Mouse (Mus musculus) ovary, adult 18-20 months (tissue): ENCODE results near the gene Mlec.
"Not testable (repeated sequence)": the region's sequence is repeated elsewhere in the genome, so short reads cannot be mapped to it uniquely, and the experiment has no call there.

Experiments used
- DNase-seq: peaks from one replicate; pipeline ENCODE4 v3.0.0; 2022; ENCODE audit warnings: low spot score, mixed read lengths

Gene Mlec

DNA sequence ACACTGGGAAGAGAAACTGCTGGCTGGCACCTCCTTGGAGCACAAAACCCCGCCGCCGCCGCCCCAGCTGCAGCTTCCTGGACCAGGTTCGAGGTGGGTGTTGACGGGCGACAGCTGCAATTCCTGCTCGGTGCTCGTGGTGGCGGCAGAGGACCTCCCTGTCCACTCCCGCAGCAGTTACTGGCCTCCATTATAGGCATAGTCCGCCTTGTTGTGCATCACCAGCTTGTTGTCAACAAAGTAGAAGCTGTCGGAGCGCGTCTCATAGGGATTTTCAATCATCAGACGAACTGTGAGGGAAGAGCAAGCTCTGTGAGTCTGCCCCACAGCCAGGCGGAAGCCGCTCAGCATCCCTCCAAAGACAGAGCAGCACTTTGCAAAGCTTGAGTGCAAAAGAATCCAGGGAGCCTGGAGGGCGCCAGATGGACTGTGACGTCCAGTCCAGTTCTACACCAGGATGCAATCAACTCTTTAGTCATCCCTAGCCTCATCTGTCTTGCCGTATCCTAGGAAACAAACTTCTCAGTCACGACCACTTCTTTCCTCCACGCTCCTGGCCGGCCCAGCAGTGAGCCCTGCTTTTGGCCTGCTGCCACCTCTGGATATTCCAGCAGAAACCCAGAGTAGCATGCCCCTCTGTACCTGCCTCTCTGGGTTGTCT is 32.6 kb downstream of the Mlec start:
- DNase-seq: peak; percentile 49

DNA sequence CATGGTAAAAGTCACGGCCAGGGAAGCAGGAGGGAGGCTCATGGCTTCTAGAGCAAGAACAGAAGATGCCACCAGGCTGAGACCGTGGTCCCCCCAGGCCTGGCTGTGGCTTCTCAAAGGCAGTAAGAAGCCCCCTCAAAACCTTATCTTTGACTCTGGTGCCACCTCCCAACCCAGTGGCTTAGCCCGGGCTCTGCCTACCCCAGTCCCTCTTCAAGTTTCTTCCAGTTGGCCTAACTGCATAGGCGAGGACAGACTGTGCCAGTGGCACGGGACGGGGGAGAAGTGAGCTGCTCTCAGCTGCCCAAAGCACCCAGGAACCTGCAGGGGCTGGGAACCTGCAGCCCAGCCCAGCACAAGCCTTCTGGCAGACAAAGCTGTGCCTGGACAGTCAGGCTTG is 33.3 kb downstream of the Mlec start:
- DNase-seq: no peak

DNA sequence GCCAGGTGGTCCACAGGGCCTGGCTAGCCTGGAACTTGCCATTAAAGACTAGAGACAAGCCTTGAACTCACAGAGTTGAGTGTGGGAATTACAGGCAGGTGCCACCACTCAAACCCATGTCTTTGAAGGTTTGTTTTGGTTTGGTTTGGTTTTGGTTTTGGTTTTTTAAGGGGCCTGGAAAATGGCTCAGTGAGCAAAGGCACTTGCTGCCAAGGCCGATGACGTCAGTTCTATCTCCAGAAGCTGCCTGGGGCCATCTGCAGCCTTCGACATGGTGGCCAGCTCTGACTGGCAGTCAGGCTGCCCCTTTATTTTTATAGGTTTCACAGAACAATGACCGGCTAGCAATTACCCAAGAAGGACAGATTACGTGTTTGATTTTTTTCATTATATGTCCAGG is 37.0 kb downstream of the Mlec start:
- DNase-seq: no peak

DNA sequence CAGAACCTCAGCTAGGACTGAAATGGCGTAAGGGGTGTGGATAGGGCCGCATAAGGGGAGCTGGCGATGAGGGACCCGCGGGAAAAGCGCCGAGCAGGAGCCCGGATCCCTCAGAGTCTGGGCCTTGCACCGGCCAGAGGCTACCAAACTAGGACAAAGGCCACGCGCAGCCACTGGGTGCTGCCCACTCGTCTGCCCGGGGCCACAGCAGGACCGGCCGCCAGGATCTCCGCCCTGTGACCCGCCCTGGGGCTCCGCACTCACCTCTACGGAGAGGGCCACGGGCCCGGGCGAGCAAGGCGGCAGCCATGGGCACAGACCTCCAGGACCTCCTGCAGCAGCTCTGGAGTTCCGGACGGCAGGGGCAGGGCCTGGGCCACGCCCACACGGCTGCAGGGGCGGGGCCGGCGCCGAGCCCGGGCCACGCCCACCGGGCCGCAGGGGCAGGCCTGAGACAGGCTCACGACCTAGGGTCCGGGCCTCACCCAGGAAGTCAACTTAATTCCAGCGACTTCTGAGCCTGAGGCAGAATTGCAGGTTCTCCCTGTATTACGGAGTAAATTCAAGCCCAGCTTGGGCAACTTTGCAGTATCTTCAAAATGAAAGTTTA is 38.9 kb downstream of the Mlec start, which contains the start of gene Acads:
Gene Acads, minus strand, starts transcription at position 386 of the 610 bp plus-strand sequence.
- peak; percentile 86 for DNase-seq

DNA sequence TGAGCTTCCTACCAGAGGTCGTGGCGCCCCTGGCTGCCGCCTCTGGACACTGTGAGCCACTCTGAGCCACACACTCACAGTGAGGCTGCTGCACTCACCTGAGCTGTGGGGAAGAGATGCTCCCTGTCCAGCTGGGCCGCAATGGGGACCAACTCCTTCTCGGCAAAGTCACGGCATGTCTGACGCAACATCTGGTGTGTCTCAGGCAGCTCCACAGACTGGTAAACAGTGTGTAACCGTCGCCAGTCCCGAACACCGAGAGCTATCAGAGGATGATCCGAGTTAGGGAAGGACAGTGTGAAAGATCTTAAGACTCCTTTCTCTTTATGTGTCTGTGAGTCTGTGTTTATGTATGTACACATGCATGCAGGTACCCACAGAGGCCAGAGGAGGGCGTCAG is 40.5 kb downstream of the Mlec start:
- no peak for DNase-seq

DNA sequence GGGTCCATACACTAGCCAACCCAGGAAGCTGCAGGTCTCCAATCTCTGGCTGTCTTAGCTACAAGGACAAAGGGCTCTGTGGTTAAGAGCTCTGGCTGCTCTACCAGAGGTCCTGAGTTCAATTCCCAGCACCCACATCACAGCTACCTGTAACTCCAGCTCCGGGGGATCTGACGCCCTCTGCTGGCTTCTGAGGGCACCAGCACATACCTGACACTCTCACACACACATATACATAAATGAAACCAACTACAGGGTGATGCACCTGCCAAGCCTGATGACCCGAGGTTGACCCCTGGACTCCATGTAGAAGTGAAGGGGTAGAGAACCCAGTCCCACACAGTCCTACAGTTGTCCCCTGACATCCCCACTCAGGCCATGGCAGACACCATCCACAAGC is 41.6 kb downstream of the Mlec start:
- no peak for DNase-seq

DNA sequence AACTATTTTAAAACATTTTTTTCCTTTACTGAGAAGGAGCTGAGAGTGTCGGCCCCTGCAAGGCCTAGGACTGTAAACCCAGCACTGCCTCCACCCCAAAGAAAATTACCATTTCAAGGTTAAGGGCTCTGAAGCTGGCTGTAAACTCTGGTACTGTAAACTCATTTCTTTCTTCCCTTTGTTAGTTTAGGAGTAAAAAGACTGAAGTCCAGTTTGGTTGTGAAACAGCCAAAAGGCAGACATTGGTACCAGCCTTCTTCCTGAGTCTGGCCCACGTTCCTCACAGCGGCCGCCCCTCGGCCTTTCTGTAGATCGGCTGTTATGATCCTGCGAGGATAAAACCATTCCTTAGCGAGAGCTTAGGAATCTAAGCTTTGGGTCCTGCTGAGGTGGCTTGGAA is 43.5 kb downstream of the Mlec start:
- no peak for DNase-seq

DNA sequence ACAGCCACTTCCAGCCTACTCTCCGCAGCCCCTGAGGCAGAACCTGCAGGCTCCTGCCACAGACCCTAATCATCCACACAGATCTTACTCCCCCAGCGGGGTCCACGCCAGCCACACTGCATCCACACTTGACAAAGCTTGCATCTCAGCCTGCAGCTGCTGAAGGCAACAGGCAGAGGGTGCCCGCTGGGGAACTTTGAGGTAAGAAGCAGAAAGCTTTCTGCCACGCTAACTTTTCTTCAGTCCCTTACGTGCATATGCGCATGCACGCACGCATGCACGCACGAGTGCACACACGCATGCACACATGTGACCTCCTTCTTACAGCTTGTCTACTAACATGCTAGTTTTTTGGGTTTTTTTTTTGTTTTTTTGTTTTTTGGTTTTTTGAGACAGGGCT is 44.7 kb downstream of the Mlec start:
- DNase-seq: no peak

DNA sequence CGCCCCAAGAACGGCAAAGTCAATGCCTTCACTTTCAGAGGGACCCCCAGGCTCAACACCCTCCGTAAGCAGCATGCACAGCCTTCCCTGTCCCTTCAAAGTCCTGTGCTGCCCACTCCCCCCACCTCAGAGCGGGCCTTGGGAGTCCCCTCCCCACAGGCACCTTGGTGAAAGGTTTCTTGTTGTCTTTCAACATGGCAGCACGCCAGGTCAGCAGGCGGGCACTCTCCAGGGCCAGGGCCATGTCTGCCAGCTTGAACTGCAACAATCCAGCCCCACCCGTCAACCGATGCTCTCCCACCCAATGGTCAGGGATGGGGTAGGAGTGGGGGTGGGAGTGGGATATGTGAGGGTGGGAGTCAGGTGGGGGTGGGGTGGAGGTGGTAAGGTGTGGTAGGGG is 46.8 kb downstream of the Mlec start:
- DNase-seq: no peak

DNA sequence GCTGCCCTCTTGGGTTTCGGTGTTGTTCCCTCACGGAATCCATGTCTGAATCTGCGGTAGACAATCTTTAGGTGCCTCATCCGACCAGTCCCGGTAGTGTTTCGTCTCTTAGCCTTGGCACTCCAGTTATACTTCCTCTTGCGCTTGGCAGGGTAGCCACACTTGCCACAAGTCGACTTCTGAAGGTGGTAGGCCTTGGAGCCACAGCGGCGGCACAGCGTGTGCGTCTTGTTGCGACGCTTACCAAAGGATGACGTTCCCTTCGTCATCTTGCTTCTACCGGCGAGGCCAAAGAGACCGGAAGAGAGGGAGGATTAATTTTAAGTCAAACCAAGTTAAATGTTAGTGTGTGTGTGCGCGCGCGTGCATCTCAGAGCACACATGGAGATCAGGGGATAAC is 54.7 kb downstream of the Mlec start:
- DNase-seq: not testable (repeated sequence)

DNA sequence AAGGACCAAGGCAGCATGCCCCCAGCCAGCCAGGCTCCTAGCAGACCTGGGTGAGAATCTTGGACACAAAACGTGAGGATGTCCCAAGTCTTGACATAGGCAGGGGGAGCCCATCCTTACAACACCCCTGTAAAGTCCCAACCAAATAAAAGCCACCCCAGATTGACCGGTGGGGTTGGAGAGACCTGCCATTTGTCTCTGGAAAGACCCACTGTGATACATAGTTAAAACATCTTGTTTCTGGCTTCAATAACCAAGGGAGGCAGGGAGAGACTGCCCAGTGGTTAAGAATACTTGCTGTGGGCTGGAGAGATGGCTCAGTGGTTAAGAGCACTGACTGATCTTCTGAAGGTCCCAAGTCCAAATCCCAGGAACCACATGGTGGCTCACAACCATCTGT is 55.7 kb downstream of the Mlec start:
- no peak for DNase-seq

DNA sequence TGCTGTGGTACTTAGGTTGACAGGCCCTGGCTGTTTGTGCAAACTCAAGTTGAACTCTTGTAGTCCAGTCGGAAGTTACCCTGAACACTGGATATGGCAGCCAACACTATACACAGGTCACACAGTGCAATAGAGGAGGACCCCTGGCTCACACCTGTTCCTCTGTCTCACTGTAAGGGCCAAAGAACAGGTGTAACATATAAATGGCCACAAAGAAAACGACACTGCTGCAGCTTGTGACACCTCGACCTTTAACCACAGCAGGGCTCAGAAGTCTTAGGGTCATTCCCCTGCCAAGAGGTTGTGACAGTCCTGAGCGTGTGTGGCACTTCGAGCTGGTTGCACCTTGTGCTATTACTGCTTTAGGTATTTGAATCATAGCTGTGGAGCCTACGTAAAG is 57.5 kb downstream of the Mlec start:
- DNase-seq: no peak

DNA sequence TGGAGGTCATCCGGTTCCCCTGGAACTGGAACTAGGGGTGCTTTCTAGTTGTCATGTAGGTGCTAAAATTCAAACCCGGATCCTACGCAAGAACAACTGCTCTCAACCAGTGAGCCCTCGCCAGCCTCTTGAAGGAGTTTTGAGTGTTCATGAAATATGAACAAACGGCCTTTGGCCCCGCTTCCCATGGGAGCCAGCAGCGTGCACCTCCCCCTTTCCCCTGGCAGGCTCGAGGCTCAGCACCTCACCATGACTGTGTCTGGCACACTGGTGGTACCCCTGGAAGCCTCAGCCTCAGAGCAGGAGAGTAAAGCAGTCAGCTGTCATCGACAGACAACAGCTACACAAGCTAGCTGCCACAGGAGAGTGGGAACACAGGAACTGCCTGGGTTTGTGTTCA is 58.0 kb downstream of the Mlec start:
- DNase-seq: no peak

DNA sequence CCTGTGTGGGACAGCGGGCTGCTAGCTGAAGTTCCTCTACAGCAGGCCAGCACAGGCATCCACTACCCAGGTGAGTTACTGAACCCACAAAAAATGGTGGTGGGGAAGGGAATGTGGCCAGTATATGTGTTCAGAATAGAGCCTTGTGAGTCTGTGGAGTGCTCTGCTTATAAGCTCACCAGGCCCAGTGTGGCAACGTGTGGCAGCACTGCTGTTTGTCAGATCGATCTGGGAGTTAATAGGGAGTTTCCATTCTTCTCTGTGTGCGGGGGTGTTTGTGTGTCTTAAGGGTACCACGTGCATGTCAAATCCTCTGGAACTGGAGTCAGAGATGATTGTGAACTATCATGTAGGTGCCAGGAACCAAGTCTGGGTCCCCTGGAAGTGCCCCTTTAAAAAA is 58.4 kb downstream of the Mlec start:
- no peak for DNase-seq

DNA sequence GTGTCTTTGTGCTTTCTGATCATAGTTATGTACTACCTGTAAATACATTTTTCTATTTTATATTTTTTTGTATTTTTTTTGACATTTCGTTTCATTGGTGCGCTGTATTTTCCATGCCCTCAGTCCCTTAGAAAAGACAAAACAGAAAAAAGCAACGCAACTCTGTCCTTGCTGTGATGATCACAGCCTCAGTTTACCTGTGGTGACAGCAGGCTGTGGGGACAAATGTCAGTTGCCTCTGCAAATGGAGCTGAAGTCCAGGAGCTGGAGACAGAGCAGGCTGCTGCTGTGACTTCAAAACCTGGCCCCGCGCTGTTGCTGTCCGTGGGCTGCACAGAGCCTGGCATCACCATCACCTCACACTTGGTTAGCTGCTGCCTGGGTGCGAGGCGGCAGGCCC is 59.8 kb downstream of the Mlec start, which contains the start of gene Gm10401:
Gene Gm10401, minus strand, starts transcription at position 101 of the 400 bp plus-strand sequence.
- DNase-seq: no peak
